Mouse (Mus musculus): Measurements from ENCODE around the gene Ddr2. TPM values are rescaled to one million over a fixed set of nuclear protein-coding genes. Genes with fewer than 3 reads are reported as not detected.

The Ddr2 gene
- 20.7 and 21.1 TPM in 2 replicates for polyA plus RNA-seq (2015; fragmentation: Nextera tagmentation; extraction: Ambion mirVana)

DNA sequence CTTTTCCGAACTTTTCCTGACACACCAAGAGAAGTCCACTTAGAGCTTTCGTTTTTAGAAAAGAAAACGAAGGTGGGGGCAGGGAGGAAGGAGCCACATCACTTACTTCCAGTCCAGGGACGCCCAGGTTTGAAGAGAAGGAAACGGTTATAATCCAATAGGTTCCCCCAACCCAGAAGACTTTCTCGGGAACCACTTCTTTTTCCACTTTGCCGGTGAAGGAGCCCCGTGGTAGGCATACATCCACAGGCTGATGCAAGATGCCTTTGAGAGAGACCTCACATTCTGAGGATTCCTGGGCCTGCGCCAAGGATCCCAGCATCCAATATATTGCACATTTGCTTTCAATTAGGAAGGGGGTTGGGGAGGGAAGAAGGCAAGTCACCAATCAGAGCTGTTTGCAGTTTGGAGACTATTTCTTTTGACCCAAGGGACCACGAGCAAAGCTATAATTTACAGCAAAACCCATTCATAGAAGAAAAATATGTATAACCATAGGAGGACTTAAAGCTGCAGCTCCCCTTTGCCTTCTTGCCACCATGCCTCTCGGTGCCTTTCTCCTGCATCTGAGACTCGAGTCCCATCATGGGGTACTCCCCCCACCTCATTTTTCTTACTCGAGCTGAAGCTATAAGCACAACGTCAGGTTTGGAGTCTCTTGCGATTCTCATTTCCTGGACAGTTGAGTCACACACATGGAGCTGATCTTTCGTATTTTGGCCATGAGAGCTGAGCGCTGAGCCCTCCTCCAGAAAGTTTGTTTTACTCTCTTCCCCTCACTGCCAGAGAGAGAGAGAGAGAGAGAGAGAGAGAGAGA lies at the start of gene Ddr2:
Ddr2 (minus strand) TSS at position 247 of the 817 bp plus-strand sequence.

DNA sequence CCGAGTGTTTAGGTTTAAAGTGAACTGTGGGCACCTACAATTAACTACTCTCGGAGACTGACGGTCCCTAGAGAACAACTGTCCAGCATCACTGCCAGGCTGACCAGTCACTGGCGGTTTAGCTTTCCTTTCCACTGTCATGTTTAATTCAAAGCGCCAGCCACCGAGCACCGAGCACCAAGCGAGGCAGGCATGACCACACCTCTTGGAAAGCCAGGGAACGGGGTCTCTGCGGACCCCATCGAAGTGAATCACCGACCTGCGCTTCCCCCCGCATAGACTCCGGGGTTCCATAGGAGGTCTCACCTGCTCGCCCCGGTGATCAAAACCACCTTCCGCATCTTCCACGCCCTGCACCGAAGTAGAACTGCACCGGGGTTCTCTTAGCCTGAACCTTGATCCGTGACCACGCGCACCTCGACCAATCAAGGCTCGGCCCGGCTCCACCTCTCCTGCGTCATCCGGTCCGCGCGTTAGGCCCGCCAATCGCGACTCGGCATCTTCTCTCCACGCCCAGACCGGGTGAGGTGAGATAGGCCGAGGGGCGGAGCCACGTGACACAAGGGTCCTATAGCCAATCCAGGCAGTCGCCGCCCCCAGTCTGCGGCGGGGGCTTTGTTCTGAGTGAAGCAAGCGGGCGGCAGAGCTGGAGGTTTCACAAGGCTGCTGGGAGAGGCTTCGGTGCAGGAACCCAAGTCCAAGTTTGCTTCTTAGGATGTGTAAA lies 141.6 kb downstream of the Ddr2 start, which contains the start of gene Hsd17b7:
Hsd17b7 (minus strand) TSS at position 450 of the 724 bp plus-strand sequence.

DNA sequence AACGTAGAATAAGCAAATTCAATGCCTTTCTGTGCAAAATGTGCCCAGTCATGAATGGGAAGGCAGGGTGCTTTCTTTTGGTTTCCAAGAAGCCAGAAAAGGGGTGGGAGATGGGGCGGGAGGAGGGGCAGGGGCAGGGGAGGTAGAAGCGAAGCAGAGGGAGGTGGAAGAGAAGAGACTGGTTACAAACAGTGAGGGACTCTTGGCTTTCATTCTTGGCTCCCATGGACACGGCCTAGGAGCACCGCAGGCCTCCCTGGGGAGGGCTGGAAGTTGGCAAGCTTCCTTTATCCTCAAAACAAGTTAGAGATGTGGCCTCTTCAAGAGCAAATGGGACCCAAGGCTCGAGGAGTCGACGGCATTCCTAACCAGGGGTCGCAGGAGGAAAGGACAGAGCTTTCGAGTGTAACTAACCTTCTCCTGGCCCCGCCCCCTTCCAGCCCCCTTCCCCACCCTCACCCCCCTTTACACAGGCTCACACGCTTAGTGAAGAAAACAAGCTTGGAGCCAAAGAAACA lies 182.0 kb downstream of the Ddr2 start, which contains the start of gene Ccdc190:
Ccdc190 (plus strand) TSS at position 195 of the 518 bp plus-strand sequence.

Other genes with a start within 250 kb of the Ddr2 start
- not detected in 2 replicates for gene Ccdc190, start 182.1 kb downstream of the Ddr2 start, polyA plus RNA-seq (2015; fragmentation: Nextera tagmentation; extraction: Ambion mirVana)
- 9.0 and 9.2 TPM in 2 replicates for gene Hsd17b7, start 141.5 kb downstream of the Ddr2 start, polyA plus RNA-seq (2015; fragmentation: Nextera tagmentation; extraction: Ambion mirVana)
- gene Uap1, start 64.2 kb upstream of the Ddr2 start, polyA plus RNA-seq (2015; fragmentation: Nextera tagmentation; extraction: Ambion mirVana): 34.7 and 35.9 TPM in 2 replicates
- gene Uhmk1, start 104.6 kb upstream of the Ddr2 start, polyA plus RNA-seq (2015; fragmentation: Nextera tagmentation; extraction: Ambion mirVana): 4.8 and 5.1 TPM in 2 replicates
- not detected in 2 replicates for gene Sh2d1b2, start 122.0 kb upstream of the Ddr2 start, polyA plus RNA-seq (2015; fragmentation: Nextera tagmentation; extraction: Ambion mirVana)
- gene Sh2d1b1, start 166.6 kb upstream of the Ddr2 start, polyA plus RNA-seq (2015; fragmentation: Nextera tagmentation; extraction: Ambion mirVana): 0.43 and 0.91 TPM in 2 replicates
- gene Gm7694, start 195.6 kb upstream of the Ddr2 start, polyA plus RNA-seq (2015; fragmentation: Nextera tagmentation; extraction: Ambion mirVana): 1.1 and 2.7 TPM in 2 replicates
- 0.22 and 1.2 TPM in 2 replicates for gene Spata46, start 198.0 kb upstream of the Ddr2 start, polyA plus RNA-seq (2015; fragmentation: Nextera tagmentation; extraction: Ambion mirVana)

All from adrenal gland, postnatal 0 days (tissue).